Mouse (Mus musculus) stomach, postnatal 0 days (tissue): ENCODE measurements at regions not wholly inside any gene's neighbourhood (a gene's known extent, or its start where the extent isn't known, plus 50 kb on each side); places are given as distances from the start of the nearest gene placed in this dataset.

Experiments
- ATAC-seq: fragments of 200-750 bp; cut with Nextera tagmentation; 2 replicates; pipeline ENCODE4 v1.8.0; 2017; ENCODE audit not compliant: low FRiP score, low TSS enrichment
- DNase-seq: peaks from one replicate; pipeline ENCODE4 v3.0.0-alpha.2; 2016; ENCODE audit warnings: low spot score
- H3K27ac ChIP-seq: fragments of 300-500 bp; sonication (generic); replicated peaks from 2 replicates; pipeline ENCODE4 v1.5.1; 2014; ENCODE audit warnings: mild to moderate bottlenecking, control low read depth
- H3K27me3 ChIP-seq: fragments of 300-500 bp; sonication (generic); 2 replicates; pipeline ENCODE4 v1.6.1; 2014; ENCODE audit warnings: low read length; ENCODE audit not compliant: control insufficient read depth, insufficient read depth
- H3K36me3 ChIP-seq: fragments of 300-500 bp; sonication (generic); 2 replicates; pipeline ENCODE4 v1.6.1; 2014; ENCODE audit warnings: low read length, mixed read lengths; ENCODE audit not compliant: control insufficient read depth, insufficient read depth
- H3K4me1 ChIP-seq: fragments of 300-500 bp; sonication (generic); replicated peaks from 2 replicates; pipeline ENCODE4 v1.6.1; 2014; ENCODE audit warnings: antibody characterized with exemption; ENCODE audit not compliant: control insufficient read depth, insufficient read depth
- H3K4me2 ChIP-seq: fragments of 300-500 bp; sonication (generic); replicated peaks from 2 replicates; pipeline ENCODE4 v1.6.1; 2014; ENCODE audit warnings: low read depth, mild to moderate bottlenecking, control low read depth, moderate library complexity
- H3K4me3 ChIP-seq: fragments of 300-500 bp; sonication (generic); 2 replicates; pipeline ENCODE4 v1.5.1; 2014; ENCODE audit warnings: low read depth, low read length, control low read depth
- H3K9ac ChIP-seq: fragments of 300-500 bp; sonication (generic); 2 replicates; pipeline ENCODE4 v1.6.1; 2014; ENCODE audit warnings: mild to moderate bottlenecking, low read length, control low read depth, mixed read lengths
- H3K9me3 ChIP-seq: fragments of 300-500 bp; sonication (generic); 2 replicates; pipeline ENCODE4 v1.6.1; 2016; ENCODE audit warnings: low read length; ENCODE audit not compliant: control insufficient read depth
- CTCF ChIP-seq: IDR thresholded peaks from 2 replicates; pipeline ENCODE4 v1.5.1; 2016; ENCODE audit warnings: antibody characterized with exemption, low read depth, mild to moderate bottlenecking, moderate library complexity
- EP300 ChIP-seq: optimal IDR thresholded peaks from 2 replicates; pipeline ENCODE3; 2016; ENCODE audit warnings: antibody characterized with exemption
- WGBS: fragments of 180-500 bp; shearing (Covaris S2); extraction: QIAGEN DNeasy Blood & Tissue Kit; methylation state at CpG from one replicate; pipeline ENCODE4 v1.1.7; 2014; 5-methylcytosine and 5-hydroxymethylcytosine counted together

- H3K9me3 ChIP-seq: no peaks in the 10 kb centered on the region
- no peak overlapping the region for H3K27ac ChIP-seq
- H3K4me3 ChIP-seq: no peak overlapping the region
- H3K4me2 ChIP-seq: no peak overlapping the region
- DNase-seq: peak; percentile 46
- no peak overlapping the region for H3K9ac ChIP-seq
- no peaks in the 10 kb centered on the region for H3K36me3 ChIP-seq
- no peaks in the 10 kb centered on the region for H3K27me3 ChIP-seq
- 83% methylated on average over 5 of the region's 5 CpGs for WGBS
- no peak for ATAC-seq
- no peaks in the 10 kb centered on the region for H3K4me1 ChIP-seq
- no peak for TF ChIP-seq EP300
- peak; percentile 68 for TF ChIP-seq CTCF
These were observed 293.4 kb downstream of the Fut8 start for GRCm38 (mm10) chr12:77531294-77531693.

DNA sequence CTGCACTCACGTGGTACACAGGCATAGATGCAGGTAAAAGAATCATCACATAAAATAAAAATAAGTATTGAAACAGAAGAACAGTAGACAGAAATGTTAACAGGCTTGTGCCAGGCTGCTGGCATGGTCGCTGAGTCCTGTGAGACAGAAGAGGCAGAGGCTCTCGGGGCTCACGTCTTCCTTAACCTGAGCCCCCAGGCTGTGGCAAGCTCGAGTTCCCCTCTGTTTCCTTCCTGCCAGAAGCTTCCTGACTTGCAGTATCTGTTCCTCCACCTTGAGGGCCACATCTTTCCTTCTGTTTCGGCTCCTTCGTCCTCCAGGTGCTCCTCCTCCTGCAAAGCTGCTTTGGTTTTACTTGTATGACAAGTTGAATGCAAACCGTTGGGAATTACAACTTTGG, 294.6 kb downstream of the Fut8 start:
- H3K36me3 ChIP-seq: no peaks in the 10 kb centered on the region
- H3K27ac ChIP-seq: no peak overlapping the region
- H3K9ac ChIP-seq: no peak overlapping the region
- H3K9me3 ChIP-seq: no peaks in the 10 kb centered on the region
- H3K27me3 ChIP-seq: no peaks in the 10 kb centered on the region
- TF ChIP-seq CTCF (no peak), EP300 (no peak)
- no peak overlapping the region for H3K4me3 ChIP-seq
- no peak overlapping the region for H3K4me2 ChIP-seq
- ATAC-seq (no peak), DNase-seq (no peak)
- no peaks in the 10 kb centered on the region for H3K4me1 ChIP-seq
- 70% methylated on average over 8 of the region's 8 CpGs for WGBS

GRCm38 (mm10) chr12:77533606-77534005, 295.7 kb downstream of the Fut8 start:
- ATAC-seq: no peak
- no peaks in the 10 kb centered on the region for H3K4me1 ChIP-seq
- no peak overlapping the region for H3K27ac ChIP-seq
- no peaks in the 10 kb centered on the region for H3K9me3 ChIP-seq
- no peaks in the 10 kb centered on the region for H3K36me3 ChIP-seq
- TF ChIP-seq EP300: no peak
- no peak for TF ChIP-seq CTCF
- DNase-seq: no peak
- H3K9ac ChIP-seq: no peak overlapping the region
- H3K4me3 ChIP-seq: no peak overlapping the region
- WGBS: 81% methylated on average over 2 of the region's 2 CpGs
- H3K27me3 ChIP-seq: no peaks in the 10 kb centered on the region
- H3K4me2 ChIP-seq: no peak overlapping the region

DNA sequence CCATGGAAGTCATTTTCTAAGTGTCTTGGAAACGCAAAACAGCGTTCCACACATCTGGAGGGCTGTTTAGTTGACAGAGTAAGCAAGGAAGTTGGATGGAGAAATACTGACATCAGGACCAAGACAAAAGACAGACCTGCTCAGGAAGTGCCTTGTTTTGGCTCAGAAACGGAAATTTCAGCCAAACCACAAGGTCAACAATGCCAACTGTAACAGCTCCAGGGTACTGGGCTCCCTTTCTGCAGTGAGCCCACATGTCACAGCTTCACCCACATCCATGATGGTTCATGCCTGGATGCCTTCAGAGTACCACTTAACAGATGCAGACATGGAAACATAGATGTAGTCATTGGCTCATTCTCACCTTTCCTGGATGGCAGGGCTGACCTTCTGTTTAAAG, 296.2 kb downstream of the Fut8 start:
- ATAC-seq: no peak
- no peaks in the 10 kb centered on the region for H3K27me3 ChIP-seq
- TF ChIP-seq EP300 (no peak), CTCF (no peak)
- H3K9me3 ChIP-seq: no peaks in the 10 kb centered on the region
- no peaks in the 10 kb centered on the region for H3K4me1 ChIP-seq
- DNase-seq: no peak
- H3K36me3 ChIP-seq: no peaks in the 10 kb centered on the region
- H3K9ac ChIP-seq: no peak overlapping the region
- no peak overlapping the region for H3K27ac ChIP-seq
- WGBS: 55% methylated on average over 3 of the region's 3 CpGs
- H3K4me3 ChIP-seq: no peak overlapping the region
- H3K4me2 ChIP-seq: no peak overlapping the region

GRCm38 (mm10) chr12:77535147-77535546, 297.2 kb downstream of the Fut8 start:
- DNase-seq: no peak
- Histone ChIP-seq H3K27ac (no peak overlapping the region), H3K9me3 (no peaks in the 10 kb centered on the region), H3K4me1 (no peaks in the 10 kb centered on the region), H3K4me3 (no peak overlapping the region), H3K27me3 (no peaks in the 10 kb centered on the region), H3K9ac (no peak overlapping the region), H3K4me2 (no peak overlapping the region), H3K36me3 (no peaks in the 10 kb centered on the region)
- ATAC-seq: no peak
- WGBS: 68% methylated on average over 3 of the region's 3 CpGs
- TF ChIP-seq EP300 (no peak), CTCF (no peak)

GRCm38 (mm10) chr12:77537139-77537848, 299.4 kb downstream of the Fut8 start:
- Histone ChIP-seq H3K36me3 (no peaks in the 10 kb centered on the region), H3K4me2 (no peak overlapping the region), H3K9ac (no peak overlapping the region), H3K4me1 (no peaks in the 10 kb centered on the region), H3K4me3 (no peak overlapping the region), H3K27ac (no peak overlapping the region), H3K27me3 (no peaks in the 10 kb centered on the region), H3K9me3 (no peaks in the 10 kb centered on the region)
- 73% methylated on average over 8 of the region's 8 CpGs for whole genome bisulfite sequencing
- ATAC-seq (no peak), DNase-seq (no peak)
- TF ChIP-seq EP300: no peak
- no peak for TF ChIP-seq CTCF
